Mouse (Mus musculus) left cerebral cortex, postnatal 36 days (tissue): Measurements from ENCODE around the gene Pigk. TPM values are rescaled to one million over a fixed set of nuclear protein-coding genes. Genes with fewer than 3 reads are reported as not detected.

Experiments used
- DNase-seq, 2 experiments: peaks; one replicate each; pipeline ENCODE4 v3.0.0; 2021 to 2022; ENCODE audit warnings: low spot score in 2 of 2, mixed read lengths in 1 of 2
- intact Hi-C: fragments of 180-260 bp; cut with DNase I; formaldehyde crosslinking; loops from one replicate; pipeline ENCODE4 v1.15.1; 2025
- total RNA-seq, 2 experiments: library from RNA; stranded (reverse); gene quantifications; 2 replicates each; pipeline ENCODE4 v1.2.3; 2021

Gene Pigk
- total RNA-seq, 2 experiments from 2014 or later, result 49.5 to 52.9 TPM

DNA sequence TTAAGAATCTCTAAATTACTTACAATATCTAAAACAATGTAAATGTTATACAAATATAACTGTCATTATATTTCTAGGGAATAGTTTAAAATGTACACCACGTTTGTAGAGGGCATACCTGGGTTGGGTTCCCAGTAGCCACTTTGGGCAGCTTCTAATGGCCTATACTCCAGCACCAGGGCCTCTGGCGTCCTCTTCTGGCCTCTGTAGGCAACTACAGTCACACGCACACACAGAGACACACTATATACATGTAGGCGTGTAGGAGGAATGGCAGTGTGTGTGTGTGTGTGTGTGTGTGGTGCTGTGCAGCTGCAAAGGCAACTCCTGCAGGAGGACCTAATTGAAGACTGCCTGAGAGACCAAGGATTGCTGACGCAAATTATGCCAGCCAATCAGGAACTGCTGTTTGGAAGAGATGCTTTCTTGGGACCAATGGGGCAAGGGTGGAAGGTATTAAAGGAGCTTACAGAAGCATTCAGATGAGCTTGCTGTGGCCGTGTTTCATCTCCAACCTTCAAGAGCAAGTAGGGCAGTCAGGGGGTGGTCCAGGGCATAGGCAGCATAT is 161.9 kb downstream of the Pigk start:
- DNase-seq, result no peak

DNA sequence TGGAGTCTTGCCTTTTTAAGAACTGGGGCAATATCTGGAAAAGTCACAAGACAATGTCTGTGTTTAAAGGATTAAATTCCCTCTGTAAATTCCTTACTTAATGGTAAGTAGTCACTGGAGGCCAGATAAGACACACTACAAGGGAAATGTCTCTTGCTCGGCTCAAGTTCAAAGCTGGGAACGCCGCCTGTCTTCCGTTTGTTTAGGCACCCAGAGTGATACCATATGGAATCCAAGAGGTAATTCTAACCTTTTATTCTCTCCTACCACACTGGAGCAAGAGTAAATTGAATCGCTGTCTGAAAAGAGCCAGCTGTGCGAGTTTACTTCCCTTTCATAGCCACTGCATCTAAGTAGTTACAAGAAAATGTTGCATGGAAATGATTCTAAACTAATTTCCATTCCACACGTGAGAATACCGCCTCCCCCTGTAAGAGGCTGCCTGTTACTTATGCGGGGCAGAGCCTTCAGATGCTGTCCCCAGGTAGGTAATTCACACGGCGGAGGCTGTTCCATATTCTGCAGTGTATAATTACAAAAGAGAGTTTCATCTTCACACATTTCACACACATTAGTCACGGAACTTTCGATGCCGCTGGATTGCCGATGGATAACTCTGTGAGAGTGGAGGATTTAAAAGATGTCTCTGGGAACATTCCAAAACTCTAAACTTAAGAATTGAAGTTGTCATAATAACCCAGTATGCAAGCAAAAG is 166.4 kb downstream of the Pigk start:
- intact Hi-C loops, result no loop called here
- peak; percentile 29 to 31 for DNase-seq

More for the DNA sequence above, 161.9 kb downstream of the Pigk start:
- intact Hi-C loops, result no loop called here

- intact Hi-C loops, result no loop called here
- DNase-seq, result no peak
Measured at GRCm38 (mm10) chr3:152881706-152882105, 167.8 kb downstream of the Pigk start.

DNA sequence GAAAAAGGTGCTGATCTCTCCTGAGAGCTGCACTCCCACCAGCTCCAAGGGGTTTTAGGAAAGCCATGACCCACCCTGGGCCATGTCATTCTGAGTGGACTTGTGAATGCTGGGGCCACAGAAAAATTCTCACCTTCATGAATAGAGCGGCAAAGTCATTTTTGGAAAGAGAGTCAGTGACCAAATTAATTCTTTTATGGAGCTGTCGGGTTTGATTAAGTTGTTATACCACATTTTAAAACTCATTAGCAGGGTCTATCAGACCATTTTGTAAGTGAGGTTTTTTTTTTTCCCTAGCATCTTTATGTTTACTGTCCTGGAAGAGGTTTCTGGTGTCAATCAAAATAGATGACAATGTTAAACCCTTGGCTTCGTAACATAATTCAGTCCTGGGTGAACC is 169.7 kb downstream of the Pigk start:
- intact Hi-C loops, result no loop called here
- no peak for DNase-seq

DNA sequence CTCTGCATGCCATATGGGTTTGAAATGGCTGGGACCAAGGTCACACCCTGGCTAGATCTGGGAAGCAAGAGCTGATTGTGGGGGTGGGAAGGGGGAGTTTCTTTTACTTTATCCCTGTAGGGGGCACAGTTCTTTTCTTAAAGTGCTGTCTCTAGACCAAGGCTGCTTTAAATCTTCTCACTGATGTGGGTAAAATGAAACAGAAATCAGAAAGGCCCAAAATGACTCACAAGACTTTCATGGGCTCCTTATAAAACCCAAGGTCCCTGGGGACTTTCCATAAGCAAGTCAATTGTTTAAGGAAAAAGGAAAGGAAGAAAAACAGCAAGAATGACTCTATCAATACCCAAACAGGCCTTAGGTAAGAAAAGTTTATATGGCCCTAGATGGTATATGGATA is 172.8 kb downstream of the Pigk start:
- intact Hi-C loops, result loop anchor here (5.0 kb wide), 1 partner anchor 56 kb away; no protein-coding TSS in a partner anchor
- no peak for DNase-seq

DNA sequence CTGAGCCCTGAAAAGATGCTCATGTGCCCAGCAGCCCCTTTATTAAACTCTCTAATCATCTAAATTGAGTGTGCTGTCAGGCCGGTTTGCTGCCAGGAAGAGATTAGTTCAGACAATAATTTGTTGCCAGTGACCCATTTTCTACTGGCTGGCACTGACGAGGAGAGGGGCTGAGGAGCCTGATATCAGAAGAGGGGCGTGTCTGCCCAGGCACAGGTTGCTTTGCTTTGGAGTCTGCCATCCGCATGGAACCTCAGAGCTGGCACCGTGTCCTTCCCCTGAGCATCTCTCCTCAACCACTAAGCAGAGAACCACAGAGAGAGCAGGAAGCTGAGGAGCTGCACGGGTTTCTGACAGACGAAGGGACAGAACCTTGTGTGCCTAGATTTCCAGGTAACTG is 174.2 kb downstream of the Pigk start:
- no peak for DNase-seq
- intact Hi-C loops, result loop anchor here (5.0 kb wide), 1 partner anchor 54 kb away; no protein-coding TSS in a partner anchor

DNA sequence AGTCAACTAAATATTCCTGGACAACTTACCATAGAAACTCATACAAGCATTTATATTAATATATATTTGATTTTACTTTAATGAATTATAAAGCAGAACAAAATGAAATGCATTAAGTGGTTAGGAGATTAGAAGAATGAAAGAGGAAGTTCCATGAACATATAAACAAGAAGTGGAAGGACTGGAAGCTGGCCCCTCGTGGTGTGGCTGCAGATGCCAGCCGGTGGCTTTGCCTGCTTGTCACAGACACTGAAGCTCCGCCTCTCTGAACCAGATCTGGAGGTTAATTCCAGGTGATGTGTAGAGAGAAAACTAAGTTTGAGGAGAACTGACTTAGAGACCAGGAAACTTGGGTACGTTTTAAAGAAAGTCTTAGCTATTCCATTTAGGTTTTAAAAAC is 181.0 kb downstream of the Pigk start:
- no peak for DNase-seq
- intact Hi-C loops, result no loop called here

- DNase-seq, result no peak
- intact Hi-C loops, result no loop called here
Measured at GRCm38 (mm10) chr3:152896111-152896510, 182.2 kb downstream of the Pigk start.

DNA sequence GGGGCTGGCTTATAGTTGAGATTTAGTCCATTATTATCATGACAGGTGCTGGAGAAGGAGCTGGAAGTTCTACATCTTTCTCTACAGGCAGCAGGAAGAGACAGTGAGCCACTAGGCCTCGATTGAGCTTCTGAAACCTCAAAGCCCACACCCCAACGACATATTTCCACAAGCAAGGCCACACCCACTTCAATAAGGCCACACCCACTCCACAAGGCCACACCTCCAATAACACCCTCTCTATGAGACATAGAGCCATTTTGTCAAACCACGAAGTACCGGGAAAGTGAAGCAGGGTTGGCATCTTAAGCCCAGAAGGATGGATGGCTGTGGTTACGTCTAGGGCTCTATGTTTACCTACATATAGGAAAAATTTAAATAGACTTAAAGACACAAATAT is 183.3 kb downstream of the Pigk start:
- intact Hi-C loops, result no loop called here
- DNase-seq, result no peak

DNA sequence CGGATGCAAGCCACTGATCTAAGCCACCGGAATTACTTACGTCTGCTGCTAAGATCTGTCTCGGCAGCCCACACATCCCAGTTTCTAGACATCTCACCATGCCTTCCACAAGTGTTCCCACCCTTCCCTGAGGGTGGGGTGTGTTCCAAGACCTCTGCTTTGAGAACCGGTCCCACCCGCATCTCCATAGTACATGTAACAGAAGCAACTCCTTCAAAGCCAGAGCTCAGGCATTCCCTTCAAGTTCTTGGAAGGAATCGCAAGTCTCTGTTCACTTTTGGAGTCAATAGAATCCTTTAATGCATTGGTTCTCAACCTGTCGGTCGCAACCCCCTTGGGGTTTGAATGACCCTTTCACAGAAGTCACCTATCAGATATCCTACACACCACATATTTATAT is 185.0 kb downstream of the Pigk start:
- no peak for DNase-seq
- intact Hi-C loops, result no loop called here

- intact Hi-C loops, result no loop called here
- DNase-seq, result no peak
Measured at GRCm38 (mm10) chr3:152905026-152905425, 191.1 kb downstream of the Pigk start.

DNA sequence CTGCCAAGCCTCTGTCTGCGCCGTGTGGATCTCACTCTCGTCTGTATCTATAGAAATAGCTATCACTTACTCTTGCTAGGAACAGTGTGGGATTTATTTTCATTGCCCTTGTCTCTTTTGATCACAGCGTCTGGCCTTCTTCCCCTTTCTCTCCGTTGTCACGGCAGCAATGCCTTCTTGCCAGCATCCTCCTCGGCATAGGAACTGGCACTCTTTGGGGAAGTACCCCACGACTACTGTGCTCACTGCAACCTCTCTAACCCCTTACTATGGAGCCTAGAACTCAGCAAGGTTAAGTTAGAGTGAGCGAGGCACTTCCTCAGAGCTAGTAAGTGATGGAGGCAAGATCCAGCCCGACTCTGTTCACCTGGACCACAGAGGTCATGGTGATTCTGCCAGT is 191.9 kb downstream of the Pigk start:
- intact Hi-C loops, result no loop called here
- no peak for DNase-seq

- DNase-seq, result peak in 1 of 2 experiments; percentile 39
- intact Hi-C loops, result no loop called here
Measured at GRCm38 (mm10) chr3:152907087-152907486, 193.2 kb downstream of the Pigk start.

DNA sequence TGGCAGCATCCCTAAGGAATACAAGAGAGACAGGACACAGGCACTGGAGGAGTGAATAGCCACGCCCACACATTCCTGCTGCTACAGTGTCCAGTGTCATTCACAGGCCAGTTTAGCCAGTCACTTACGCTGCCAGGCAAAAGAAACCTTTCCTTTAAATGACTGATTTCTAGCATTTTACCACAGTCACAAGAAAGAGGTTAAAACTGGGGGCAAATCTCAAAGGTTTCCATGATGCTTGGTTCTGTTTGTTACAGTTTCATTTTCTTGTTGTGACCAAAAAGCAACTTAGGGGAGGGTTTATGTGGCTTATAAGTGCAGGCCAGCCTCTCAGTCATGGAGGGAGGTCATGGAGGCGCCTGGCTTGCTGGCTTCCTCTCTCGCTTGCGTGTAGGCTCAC is 193.8 kb downstream of the Pigk start:
- intact Hi-C loops, result no loop called here
- DNase-seq, result no peak

DNA sequence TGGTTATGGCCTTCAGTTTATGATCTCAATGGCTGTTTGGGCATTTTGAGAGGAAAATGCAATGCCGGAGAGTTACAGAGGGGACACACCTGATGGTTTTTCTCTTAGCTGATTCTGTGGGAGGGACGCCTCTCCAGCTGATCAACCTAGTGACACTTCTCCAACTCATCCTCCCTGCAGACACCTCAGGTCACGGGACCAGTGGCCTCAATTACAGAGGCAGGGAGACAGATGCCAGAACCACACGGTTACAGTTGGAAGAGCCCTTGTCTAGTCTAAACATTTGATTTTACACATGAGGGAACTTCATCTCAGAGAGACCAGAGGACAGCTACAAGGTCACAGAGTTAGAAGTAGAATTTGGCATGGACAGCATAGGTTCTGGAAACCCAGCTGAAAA is 197.7 kb downstream of the Pigk start:
- intact Hi-C loops, result no loop called here
- DNase-seq, result no peak

DNA sequence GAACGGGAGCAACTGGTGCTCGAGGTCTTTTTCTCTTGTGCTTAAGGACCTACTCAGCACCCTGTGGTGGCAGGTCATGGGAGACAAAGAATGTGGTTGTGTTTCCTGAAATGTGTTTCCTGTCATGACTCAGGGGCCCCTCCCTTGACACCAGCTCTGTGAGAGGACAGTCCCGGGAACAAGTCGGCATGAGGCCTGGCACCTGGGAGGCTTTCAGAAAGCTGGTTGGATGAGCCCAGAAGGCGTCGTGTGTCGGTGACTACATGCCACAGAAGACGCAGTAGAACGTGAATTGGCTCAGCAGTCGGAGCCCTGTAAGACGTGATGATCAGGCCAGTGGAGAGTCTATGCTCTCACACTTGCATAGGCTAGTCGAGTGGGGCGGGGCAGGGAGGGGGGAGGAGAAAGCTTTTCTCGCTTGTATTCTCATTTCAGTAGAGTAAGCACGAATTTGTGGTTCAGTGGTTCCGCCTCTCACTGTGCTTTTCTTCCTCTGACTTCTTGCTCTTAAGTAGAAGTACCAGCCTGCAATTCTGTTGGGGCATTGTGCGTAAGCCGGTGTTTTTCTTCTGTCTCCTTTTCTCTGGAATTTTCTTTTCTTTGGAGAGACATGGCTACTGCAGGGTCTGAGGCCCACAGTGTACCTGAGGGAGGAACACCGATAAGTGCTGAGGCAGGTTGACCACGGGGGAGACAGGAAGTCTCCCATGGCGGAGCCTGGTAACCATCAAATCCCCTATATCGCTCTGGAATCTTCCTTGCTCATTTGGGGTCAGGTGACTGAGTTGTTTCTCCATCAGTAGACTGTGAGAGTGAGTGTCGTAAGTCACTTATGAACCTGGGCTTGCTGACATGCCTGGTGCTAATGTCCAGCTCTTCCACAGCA is 198.6 kb downstream of the Pigk start:
- DNase-seq, result no peak
- intact Hi-C loops, result no loop called here

- intact Hi-C loops, result no loop called here
- no peak for DNase-seq
Measured at GRCm38 (mm10) chr3:152913150-152913549, 199.2 kb downstream of the Pigk start.

- DNase-seq, result no peak
- intact Hi-C loops, result no loop called here
Measured at GRCm38 (mm10) chr3:152913625-152914024, 199.7 kb downstream of the Pigk start.

DNA sequence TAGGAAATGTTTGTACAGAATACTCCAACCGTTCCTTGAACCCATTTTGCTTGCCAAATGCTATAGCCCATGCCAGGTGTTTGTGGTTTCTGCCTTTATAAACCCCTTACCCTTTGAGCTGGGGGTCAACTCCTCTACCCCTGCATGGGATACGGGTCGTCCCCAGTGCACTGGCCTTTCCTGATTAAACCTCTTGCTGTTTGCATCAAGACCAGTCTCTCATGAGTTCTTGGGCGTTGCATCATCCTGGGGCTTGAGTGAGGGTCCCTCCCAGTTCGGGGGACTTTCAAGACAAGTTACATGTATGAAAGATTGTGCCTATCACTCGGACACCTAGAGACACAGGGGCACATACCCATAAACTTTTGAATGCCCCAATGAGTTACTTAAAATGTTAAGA is 200.5 kb downstream of the Pigk start:
- no peak for DNase-seq
- intact Hi-C loops, result no loop called here

DNA sequence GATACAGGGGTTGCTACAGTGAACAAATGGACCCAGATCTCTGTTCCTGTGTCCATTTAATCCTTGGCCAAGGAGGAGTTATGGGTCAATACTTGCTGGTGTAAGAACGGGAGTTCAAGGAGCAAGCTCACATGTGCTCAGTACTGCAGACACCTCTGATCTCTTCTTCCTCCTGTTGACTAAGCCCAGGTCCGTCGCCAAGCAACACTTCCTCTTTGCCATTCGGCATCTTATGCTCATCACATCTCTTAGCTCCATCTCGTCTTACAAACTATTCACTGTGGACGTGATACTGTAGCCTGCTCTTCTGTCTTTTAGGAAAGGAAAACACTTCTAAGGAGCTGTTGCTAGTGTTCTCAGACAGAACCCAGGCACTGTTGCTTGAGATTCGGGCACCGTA is 203.7 kb downstream of the Pigk start:
- DNase-seq, result no peak
- intact Hi-C loops, result no loop called here

DNA sequence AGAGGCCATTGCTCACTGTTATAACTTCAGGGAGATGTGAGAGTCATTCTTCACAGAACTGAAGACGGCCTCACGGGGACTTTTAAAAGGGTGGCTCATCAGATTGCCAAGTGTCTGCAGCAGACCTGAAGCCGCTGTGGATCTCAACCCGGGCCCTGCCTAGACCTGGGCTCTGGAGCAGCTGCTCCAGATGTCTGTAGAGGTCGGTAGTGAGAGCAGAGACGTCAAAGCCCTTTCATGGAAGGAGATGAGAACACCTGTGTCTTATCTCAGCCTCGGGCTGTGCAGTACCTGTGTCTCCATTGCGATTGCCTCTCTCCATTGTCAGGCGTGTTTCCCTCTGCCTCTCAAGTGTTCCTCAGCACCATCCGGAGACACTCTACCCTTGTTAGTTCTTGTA is 205.2 kb downstream of the Pigk start:
- DNase-seq, result no peak
- intact Hi-C loops, result no loop called here
